8 mouse cellular contexts compared by ENCODE assay signal in genomic region chr1:182019266-182019925, GRCm38 (mm10). TPM values are rescaled to one million over a fixed set of nuclear protein-coding genes. Genes with fewer than 3 reads are reported as not detected.
A peak's percentile ranks its signal among the peaks of the same experiment; 100 is the strongest.
DNase-seq lines count a peak whose midpoint lies in the region; ATAC-seq and TF ChIP-seq lines count a peak whose summit lies in the region.

No protein-coding gene starts in this region.

- peaks cover 23% of the 10 kb centered on the region for H3K4me1 ChIP-seq in heart, embryonic 12.5 days (replicated peaks)
- peaks cover 6 to 10% of the 10 kb centered on the region in 2 experiments; a peak in 3 of 4 replicates for H3K4me1 ChIP-seq in ES-E14 (ENCODE audit: control insufficient read depth in 2 of 2, insufficient read depth in 2 of 2, low read length in 2 of 2, poor library complexity in 1 of 2)
- H3K4me1 ChIP-seq in liver, embryonic 16.5 days (ENCODE audit: control insufficient read depth, low read depth, low read length): no peaks in the 10 kb centered on the region
- H3K4me1 ChIP-seq in small intestine, adult 2 months (ENCODE audit: control insufficient read depth, insufficient read depth, insufficient read length, low read length): no peaks in the 10 kb centered on the region

- H3K27ac ChIP-seq in heart, embryonic 12.5 days (ENCODE audit: poor library complexity, severe bottlenecking): peak overlapping the region; percentile 97
- peak overlapping the region; percentile 97 for H3K27ac ChIP-seq in ES-E14 (ENCODE audit: insufficient read depth, low read depth, low read length, poor library complexity, severe bottlenecking)
- H3K27ac ChIP-seq in liver, embryonic 16.5 days (ENCODE audit: low read length): no peak overlapping the region
- H3K27ac ChIP-seq in small intestine, adult 2 months (ENCODE audit: insufficient read depth, low read depth, low read length): no peak overlapping the region

- no peak for TF ChIP-seq CTCF in small intestine, adult 2 months (IDR thresholded peaks at IDR 0.05; ENCODE audit: extremely low read depth, insufficient read length, insufficient replicate concordance, low read depth, low read length)

- H3K9ac ChIP-seq in heart, embryonic 12.5 days: peak overlapping the region; percentile 98
- peak overlapping the region; percentile 96 for H3K9ac ChIP-seq in ES-E14 (ENCODE audit: insufficient read depth, low read depth, low read length, poor library complexity, severe bottlenecking)
- H3K9ac ChIP-seq in liver, embryonic 16.5 days (ENCODE audit: low read depth, low read length): peak overlapping the region; percentile 34

- H3K4me2 ChIP-seq in heart, embryonic 12.5 days: peak overlapping the region; percentile 76
- peak overlapping the region; percentile 76 for H3K4me2 ChIP-seq in liver, embryonic 16.5 days (ENCODE audit: low read depth, low read length)

- no peaks in the 10 kb centered on the region for H3K27me3 ChIP-seq in heart, embryonic 12.5 days (replicated peaks)
- peaks cover 46% of the 10 kb centered on the region for H3K27me3 ChIP-seq in liver, embryonic 16.5 days (ENCODE audit: control insufficient read depth, insufficient read depth, low read depth, low read length)
- peaks cover 28% of the 10 kb centered on the region for H3K27me3 ChIP-seq in small intestine, adult 2 months (ENCODE audit: control insufficient read depth, insufficient read depth, low read length)

- in situ Hi-C loops in ES-E14 (cut with MboI; ENCODE audit: low sequenced_read_pairs in 2 of 2, unreplicated experiment in 2 of 2): no loop called here

- WGBS in heart, embryonic 12.5 days: under 1% methylated on average over 91 of the region's 104 CpGs
- WGBS in liver, embryonic 16.5 days (ENCODE audit: insufficient replicate concordance): under 1% methylated on average over 88 of the region's 104 CpGs
- 1% methylated on average over 100 of the region's 104 CpGs for WGBS in small intestine, adult 2 months

- peak overlapping the region; percentile 89 for H3K4me3 ChIP-seq in heart, embryonic 12.5 days
- H3K4me3 ChIP-seq in ES-E14 (ENCODE audit: insufficient read depth in 1 of 2, low read depth in 1 of 2, low read length in 2 of 2, poor library complexity in 1 of 2, severe bottlenecking in 1 of 2): peak overlapping the region; percentile 83 to 97
- H3K4me3 ChIP-seq in liver, embryonic 16.5 days (ENCODE audit: low read depth, low read length): peak overlapping the region; percentile 64
- H3K4me3 ChIP-seq in small intestine, adult 2 months (ENCODE audit: low read depth, low read length): peak overlapping the region; percentile 70

- peaks cover 5% of the 10 kb centered on the region for H3K36me3 ChIP-seq in heart, embryonic 12.5 days
- peaks cover 5% of the 10 kb centered on the region for H3K36me3 ChIP-seq in ES-E14 (ENCODE audit: control insufficient read depth, insufficient read depth, low read length, poor library complexity, severe bottlenecking)
- no peaks in the 10 kb centered on the region for H3K36me3 ChIP-seq in liver, embryonic 16.5 days (ENCODE audit: control insufficient read depth, insufficient read depth)
- H3K36me3 ChIP-seq in small intestine, adult 2 months (ENCODE audit: control insufficient read depth, insufficient read depth, low read length): no peaks in the 10 kb centered on the region

- peak; percentile 64 for ATAC-seq in heart, embryonic 12.5 days (ENCODE audit: insufficient number of reproducible peaks, low FRiP score)
- peak; percentile 51 for ATAC-seq in liver, embryonic 16.5 days (ENCODE audit: low read depth)

- no peaks in the 10 kb centered on the region for H3K9me3 ChIP-seq in heart, embryonic 12.5 days (replicated peaks)
- H3K9me3 ChIP-seq in ES-E14 (ENCODE audit: control insufficient read depth, insufficient read depth, low read depth, low read length): no peaks in the 10 kb centered on the region
- H3K9me3 ChIP-seq in liver, embryonic 16.5 days (replicated peaks; ENCODE audit: control insufficient read depth, low read length): no peaks in the 10 kb centered on the region

- no peak for TF ChIP-seq POLR2A in small intestine, adult 2 months (IDR thresholded peaks at IDR 0.05; ENCODE audit: low read depth, low read length)

- no peak for DNase-seq in heart, adult 11 months
- DNase-seq in ES-E14 (ENCODE audit: low read depth, low spot score): no peak
- DNase-seq in embryo, embryonic 11.5 days (ENCODE audit: low read depth, low spot score): peak; percentile 54
- peak; percentile 36 for DNase-seq in heart, postnatal 4 days
- DNase-seq in adipocyte (ENCODE audit: low spot score): no peak

TF ChIP-seq in ES-E14, 5 proteins besides CTCF, POLR2A, EP300 and RAD21:
- no peak for TF ChIP-seq MAFK (IDR thresholded peaks at IDR 0.05; ENCODE audit: insufficient read depth, low read depth, low read length)
- no peak for TF ChIP-seq ZNF384 (IDR thresholded peaks at IDR 0.05; ENCODE audit: low read depth, low read length)
- no peak for TF ChIP-seq ZC3H11A (IDR thresholded peaks at IDR 0.05; ENCODE audit: borderline replicate concordance, low read depth, low read length)
- no peak for TF ChIP-seq HCFC1 (IDR thresholded peaks at IDR 0.05; ENCODE audit: borderline replicate concordance, insufficient read depth, low read length)
- TF ChIP-seq CHD2 (IDR thresholded peaks at IDR 0.05; ENCODE audit: low read depth, low read length): no peak

RNA-seq across cellular contexts. Expression of gene Enah, which starts 0.4 kb away (rescaled TPM):
- 22.7 and 24.4 TPM in 2 replicates for polyA plus RNA-seq in heart, embryonic 12.5 days (2016; fragmentation: Nextera tagmentation; extraction: Ambion mirVana)
- total RNA-seq in ES-E14 (2012; rRNA removed): 331 and 469 TPM in 2 replicates
- total RNA-seq in heart, postnatal 4 days (2021): 100 to 1,000 TPM; 196 to 207 TPM
- polyA plus RNA-seq in liver, embryonic 16.5 days (2015; fragmentation: Nextera tagmentation; extraction: Ambion mirVana): 0.46 and 0.48 TPM in 2 replicates
- polyA plus RNA-seq in small intestine, adult 2 months (2012; rRNA removed): 3.9 and 4.1 TPM in 2 replicates

Comparison
In these comparisons a context has a peak if more than half of its experiments do, and no peak if none do; other contexts are left out.
1. DNase-seq: peak in embryo, embryonic 11.5 days (single experiment) and heart, postnatal 4 days (single experiment); none in heart, adult 11 months (single experiment), ES-E14 (single experiment) and adipocyte (single experiment).
2. H3K27ac ChIP-seq: peak in heart, embryonic 12.5 days (single experiment) and ES-E14 (single experiment); none in liver, embryonic 16.5 days (single experiment) and small intestine, adult 2 months (single experiment).
3. H3K9ac ChIP-seq: peak in every context shown above with its lines; median percentile 98 in heart, embryonic 12.5 days; 96 in ES-E14; 34 in liver, embryonic 16.5 days.
4. Peak in every context shown above with its lines, with median percentiles within 50 percentile points of each other: H3K4me3 ChIP-seq.